ENCODE assay signal across 9 mouse cellular contexts in genomic region chrX:120291696-120292095, GRCm38 (mm10). TPM values are rescaled to one million over a fixed set of nuclear protein-coding genes. Genes with fewer than 3 reads are reported as not detected.
DNase-seq lines count a peak whose midpoint lies in the region; ATAC-seq and TF ChIP-seq lines count a peak whose summit lies in the region.
"Had no signal": no experiment of that assay in that cellular context is flagged by ENCODE, and none has a peak within 500 bp of the region (broad histone marks: within the 10 kb centered on the region; RNA-seq: fewer than 3 reads in every experiment).

No protein-coding gene starts in this region.

- whole genome bisulfite sequencing in lung, embryonic 15.5 days = 11% methylated on average over 13 of the region's 13 CpGs
- WGBS in lung, adult 2 months = 21% methylated on average over 13 of the region's 13 CpGs
- 18% methylated on average over 13 of the region's 13 CpGs for WGBS in olfactory bulb, adult 2 months

- H3K27ac ChIP-seq in lung, embryonic 15.5 days = no peak overlapping the region
- no peak overlapping the region for H3K27ac ChIP-seq in embryonic fibroblast, embryonic 13.5 days (ENCODE audit: insufficient read depth, low read length)
- H3K27ac ChIP-seq in olfactory bulb, adult 2 months (ENCODE audit: insufficient read depth, low read depth, low read length) = no peak overlapping the region

- intact Hi-C loops in left cerebral cortex, postnatal 10 days (cut with DNase I) = loop anchor here (10.0 kb wide), 1 partner anchor 1873 kb away; no protein-coding TSS in a partner anchor

- no peak overlapping the region for H3K9ac ChIP-seq in lung, embryonic 15.5 days

- peak overlapping the region; percentile 42 for H3K4me3 ChIP-seq in lung, embryonic 15.5 days
- no peak overlapping the region for H3K4me3 ChIP-seq in lung, adult 2 months (replicated peaks; ENCODE audit: extremely low read depth, low read depth, low read length)
- peak overlapping the region; percentile 33 for H3K4me3 ChIP-seq in embryonic fibroblast, embryonic 13.5 days (ENCODE audit: insufficient read depth, low read length)
- peak overlapping the region; percentile 41 for H3K4me3 ChIP-seq in olfactory bulb, adult 2 months (ENCODE audit: insufficient read depth, low read depth, low read length)

- H3K36me3 ChIP-seq in lung, embryonic 15.5 days = no peaks in the 10 kb centered on the region

- TF ChIP-seq CTCF in lung, adult 2 months (IDR thresholded peaks at IDR 0.05; ENCODE audit: insufficient read depth, low read length) = no peak
- no peak for TF ChIP-seq CTCF in embryonic fibroblast, embryonic 13.5 days (IDR thresholded peaks at IDR 0.05; ENCODE audit: borderline replicate concordance, insufficient read depth, low read length)
- no peak for TF ChIP-seq CTCF in olfactory bulb, adult 2 months (IDR thresholded peaks at IDR 0.05; ENCODE audit: insufficient read depth, low read depth, low read length)

- no peak for DNase-seq in lung, adult 2 months
- peak; percentile 4 to 24 for DNase-seq in left cerebral cortex, postnatal 10 days (ENCODE audit: extremely low spot score in 1 of 2, low spot score in 2 of 2)
- no peak for DNase-seq in ovary, postnatal 36 days (ENCODE audit: low spot score)
- DNase-seq in thymus, adult 18-20 months = no peak
- DNase-seq in kidney, postnatal 10 days = no peak

- no peak for ATAC-seq in lung, embryonic 15.5 days (ENCODE audit: borderline replicate concordance, extremely low read depth, low FRiP score, low TSS enrichment)

- no peaks in the 10 kb centered on the region for H3K9me3 ChIP-seq in lung, embryonic 15.5 days

- no peak for TF ChIP-seq POLR2A in lung, adult 2 months (IDR thresholded peaks at IDR 0.05; ENCODE audit: borderline replicate concordance, extremely low read depth, low read depth, low read length)
- TF ChIP-seq POLR2A in embryonic fibroblast, embryonic 13.5 days (IDR thresholded peaks at IDR 0.05; ENCODE audit: low read depth, low read length) = no peak
- no peak for TF ChIP-seq POLR2A in olfactory bulb, adult 2 months (IDR thresholded peaks at IDR 0.05; ENCODE audit: insufficient read depth, low read depth, low read length)

- peaks cover 5% of the 10 kb centered on the region; the same call in 1 of the 2 replicates for H3K27me3 ChIP-seq in lung, embryonic 15.5 days

- H3K4me1 ChIP-seq in lung, embryonic 15.5 days = no peaks in the 10 kb centered on the region
- no peaks in the 10 kb centered on the region for H3K4me1 ChIP-seq in lung, adult 2 months (ENCODE audit: control insufficient read depth, insufficient read depth, low read length)
- H3K4me1 ChIP-seq in embryonic fibroblast, embryonic 13.5 days (ENCODE audit: control insufficient read depth, insufficient read depth, low read length) = no peaks in the 10 kb centered on the region
- no peaks in the 10 kb centered on the region for H3K4me1 ChIP-seq in olfactory bulb, adult 2 months (ENCODE audit: control insufficient read depth, insufficient read depth, low read length)

- H3K4me2 ChIP-seq in lung, embryonic 15.5 days = peak overlapping the region; percentile 65

RNA-seq across cellular contexts. Expression of gene Pcdh11x, which starts 1.6 kb away (rescaled TPM):
- 3.4 TPM in 2 replicates for polyA plus RNA-seq in lung, embryonic 15.5 days (2015; fragmentation: Nextera tagmentation; extraction: Ambion mirVana)
- 0.10 and 0.11 TPM in 2 replicates for polyA plus RNA-seq in lung, adult 2 months (2012; rRNA removed)
- polyA plus RNA-seq in embryonic fibroblast, embryonic 13.5 days (2011; ENCODE audit: insufficient read length, low read depth, missing spikeins) = 6.4 and 12.0 TPM in 2 replicates
- total RNA-seq in left cerebral cortex, postnatal 10 days (2021) = 10 to 100 TPM; 44.9 to 60.2 TPM
- polyA plus RNA-seq in olfactory bulb, adult 2 months (2012; ENCODE audit: insufficient read depth, insufficient read length, low replicate concordance, missing spikeins) = not detected in 2 replicates

RNA-seq across cellular contexts. Expression of gene H2afb3, which starts 21.2 kb away (rescaled TPM):
- polyA plus RNA-seq in lung, embryonic 15.5 days (2015; fragmentation: Nextera tagmentation; extraction: Ambion mirVana) = not detected in 2 replicates
- polyA plus RNA-seq in lung, adult 2 months (2012; rRNA removed) = not detected in 2 replicates
- polyA plus RNA-seq in embryonic fibroblast, embryonic 13.5 days (2011; ENCODE audit: insufficient read length, low read depth, missing spikeins) = not detected in 2 replicates
- not detected for total RNA-seq in left cerebral cortex, postnatal 10 days (2021)
- not detected in 2 replicates for polyA plus RNA-seq in olfactory bulb, adult 2 months (2012; ENCODE audit: insufficient read depth, insufficient read length, low replicate concordance, missing spikeins)
- polyA plus RNA-seq: spleen, adult 2 months had no signal

Comparison
In these comparisons a context has a peak if more than half of its experiments do, and no peak if none do; other contexts are left out.
1. DNase-seq: peak in left cerebral cortex, postnatal 10 days (2 of 2); none in lung, adult 2 months (single experiment), ovary, postnatal 36 days (single experiment), thymus, adult 18-20 months (0 of 2) and kidney, postnatal 10 days (single experiment).